Mouse (Mus musculus): ENCODE results near the gene Ppp2r5c. TPM values are rescaled to one million over a fixed set of nuclear protein-coding genes. Genes with fewer than 3 reads are reported as not detected.

Gene Ppp2r5c
- polyA plus RNA-seq, 1 experiment from 2014 or later: 133 TPM

- Histone ChIP-seq H3K4me3 (ENCODE audit: low read length) (peak overlapping the region; percentile 99), H3K9ac (ENCODE audit: low read depth, low read length) (peak overlapping the region; percentile 48; the same call in 1 of the 2 replicates), H3K36me3 (ENCODE audit: control insufficient read depth, insufficient read depth, low read length) (no peaks in the 10 kb centered on the region), H3K27me3 (replicated peaks; ENCODE audit: control insufficient read depth, insufficient read depth, low read length) (no peaks in the 10 kb centered on the region), H3K9me3 (ENCODE audit: control insufficient read depth, low read length) (no peaks in the 10 kb centered on the region), H3K4me2 (ENCODE audit: low read depth, low read length) (peak overlapping the region; percentile 90), H3K4me1 (ENCODE audit: control insufficient read depth, insufficient read depth, low read length) (peaks cover 19% of the 10 kb centered on the region), H3K27ac (ENCODE audit: low read length) (no peak overlapping the region)
- ATAC-seq: peak; percentile 5
- WGBS: 54% methylated on average over 13 of the region's 13 CpGs
Observed at GRCm38 (mm10) chr12:110600225-110600991, 153.5 kb downstream of the Ppp2r5c start.

- peak; percentile 94 for ATAC-seq
Observed at GRCm38 (mm10) chr12:110601241-110602218, 154.6 kb downstream of the Ppp2r5c start, which contains the start of gene Dync1h1. TSS of gene Dync1h1 (plus strand) at chr12:110601452.

GRCm38 (mm10) chr12:110606161-110606560 lies 159.2 kb downstream of the Ppp2r5c start:
- H3K9me3 ChIP-seq (ENCODE audit: control insufficient read depth, low read length): no peaks in the 10 kb centered on the region
- H3K9ac ChIP-seq (ENCODE audit: low read depth, low read length): no peak overlapping the region
- no peak overlapping the region for H3K4me3 ChIP-seq (ENCODE audit: low read length)
- no peaks in the 10 kb centered on the region for H3K36me3 ChIP-seq (ENCODE audit: control insufficient read depth, insufficient read depth, low read length)
- no peaks in the 10 kb centered on the region for H3K27me3 ChIP-seq (replicated peaks; ENCODE audit: control insufficient read depth, insufficient read depth, low read length)
- WGBS: 83% methylated on average over 3 of the region's 3 CpGs
- H3K27ac ChIP-seq (ENCODE audit: low read length): no peak overlapping the region
- no peak for ATAC-seq
- H3K4me2 ChIP-seq (ENCODE audit: low read depth, low read length): no peak overlapping the region
- H3K4me1 ChIP-seq (ENCODE audit: control insufficient read depth, insufficient read depth, low read length): peaks cover 24% of the 10 kb centered on the region

More at GRCm38 (mm10) chr12:110601241-110602218, 154.6 kb downstream of the Ppp2r5c start, which contains the start of gene Dync1h1:
- peaks cover 19% of the 10 kb centered on the region for H3K4me1 ChIP-seq (ENCODE audit: control insufficient read depth, insufficient read depth, low read length)
- no peaks in the 10 kb centered on the region for H3K36me3 ChIP-seq (ENCODE audit: control insufficient read depth, insufficient read depth, low read length)
- WGBS: under 1% methylated on average over 93 of the region's 105 CpGs
- peak within 1 kb of the TSS; percentile 98 for H3K27ac ChIP-seq (ENCODE audit: low read length)
- peak within 1 kb of the TSS; percentile 99 for H3K4me3 ChIP-seq (ENCODE audit: low read length)
- no peaks in the 10 kb centered on the region for H3K27me3 ChIP-seq (replicated peaks; ENCODE audit: control insufficient read depth, insufficient read depth, low read length)
- peak within 1 kb of the TSS; percentile 90 for H3K4me2 ChIP-seq (ENCODE audit: low read depth, low read length)
- H3K9ac ChIP-seq (ENCODE audit: low read depth, low read length): peak within 1 kb of the TSS; percentile 97
- no peaks in the 10 kb centered on the region for H3K9me3 ChIP-seq (ENCODE audit: control insufficient read depth, low read length)

- Histone ChIP-seq H3K36me3 (ENCODE audit: control insufficient read depth, insufficient read depth, low read length) (no peaks in the 10 kb centered on the region), H3K4me1 (ENCODE audit: control insufficient read depth, insufficient read depth, low read length) (peaks cover 24% of the 10 kb centered on the region), H3K9me3 (ENCODE audit: control insufficient read depth, low read length) (no peaks in the 10 kb centered on the region), H3K4me3 (ENCODE audit: low read length) (no peak overlapping the region), H3K27me3 (replicated peaks; ENCODE audit: control insufficient read depth, insufficient read depth, low read length) (no peaks in the 10 kb centered on the region), H3K9ac (ENCODE audit: low read depth, low read length) (no peak overlapping the region), H3K27ac (ENCODE audit: low read length) (no peak overlapping the region), H3K4me2 (ENCODE audit: low read depth, low read length) (no peak overlapping the region)
- WGBS: 94% methylated on average over 2 of the region's 2 CpGs
- no peak for ATAC-seq
Observed at GRCm38 (mm10) chr12:110606676-110607075, 159.8 kb downstream of the Ppp2r5c start.

GRCm38 (mm10) chr12:110608460-110609152 lies 161.7 kb downstream of the Ppp2r5c start:
- H3K4me2 ChIP-seq (ENCODE audit: low read depth, low read length): no peak overlapping the region
- WGBS: 45% methylated on average over 11 of the region's 11 CpGs
- H3K9me3 ChIP-seq (ENCODE audit: control insufficient read depth, low read length): no peaks in the 10 kb centered on the region
- no peaks in the 10 kb centered on the region for H3K36me3 ChIP-seq (ENCODE audit: control insufficient read depth, insufficient read depth, low read length)
- peaks cover 15% of the 10 kb centered on the region for H3K4me1 ChIP-seq (ENCODE audit: control insufficient read depth, insufficient read depth, low read length)
- H3K9ac ChIP-seq (ENCODE audit: low read depth, low read length): peak overlapping the region; percentile 35; the same call in 1 of the 2 replicates
- peak overlapping the region; percentile 58 for H3K27ac ChIP-seq (ENCODE audit: low read length)
- ATAC-seq: peak; percentile 95
- H3K4me3 ChIP-seq (ENCODE audit: low read length): no peak overlapping the region
- H3K27me3 ChIP-seq (replicated peaks; ENCODE audit: control insufficient read depth, insufficient read depth, low read length): no peaks in the 10 kb centered on the region

- H3K4me2 ChIP-seq (ENCODE audit: low read depth, low read length): no peak overlapping the region
- no peaks in the 10 kb centered on the region for H3K9me3 ChIP-seq (ENCODE audit: control insufficient read depth, low read length)
- no peak for ATAC-seq
- peak overlapping the region; percentile 58 for H3K27ac ChIP-seq (ENCODE audit: low read length)
- peaks cover 11% of the 10 kb centered on the region for H3K4me1 ChIP-seq (ENCODE audit: control insufficient read depth, insufficient read depth, low read length)
- H3K4me3 ChIP-seq (ENCODE audit: low read length): no peak overlapping the region
- WGBS: 69% methylated on average over 9 of the region's 9 CpGs
- peaks cover 3% of the 10 kb centered on the region; the same call in 1 of the 2 replicates for H3K36me3 ChIP-seq (ENCODE audit: control insufficient read depth, insufficient read depth, low read length)
- no peaks in the 10 kb centered on the region for H3K27me3 ChIP-seq (replicated peaks; ENCODE audit: control insufficient read depth, insufficient read depth, low read length)
- H3K9ac ChIP-seq (ENCODE audit: low read depth, low read length): peak overlapping the region; percentile 35; the same call in 1 of the 2 replicates
Observed at GRCm38 (mm10) chr12:110609153-110609497, 162.2 kb downstream of the Ppp2r5c start.

GRCm38 (mm10) chr12:110610713-110611112 lies 163.8 kb downstream of the Ppp2r5c start:
- Histone ChIP-seq H3K36me3 (ENCODE audit: control insufficient read depth, insufficient read depth, low read length) (peaks cover 14% of the 10 kb centered on the region), H3K9me3 (ENCODE audit: control insufficient read depth, low read length) (no peaks in the 10 kb centered on the region), H3K4me3 (ENCODE audit: low read length) (no peak overlapping the region), H3K27me3 (replicated peaks; ENCODE audit: control insufficient read depth, insufficient read depth, low read length) (no peaks in the 10 kb centered on the region), H3K9ac (ENCODE audit: low read depth, low read length) (no peak overlapping the region), H3K4me1 (ENCODE audit: control insufficient read depth, insufficient read depth, low read length) (peaks cover 11% of the 10 kb centered on the region), H3K27ac (ENCODE audit: low read length) (no peak overlapping the region), H3K4me2 (ENCODE audit: low read depth, low read length) (no peak overlapping the region)
- WGBS: 91% methylated on average over 2 of the region's 2 CpGs
- no peak for ATAC-seq

- Histone ChIP-seq H3K36me3 (ENCODE audit: control insufficient read depth, insufficient read depth, low read length) (peaks cover 40% of the 10 kb centered on the region), H3K4me2 (ENCODE audit: low read depth, low read length) (no peak overlapping the region), H3K4me1 (ENCODE audit: control insufficient read depth, insufficient read depth, low read length) (no peaks in the 10 kb centered on the region), H3K9me3 (ENCODE audit: control insufficient read depth, low read length) (no peaks in the 10 kb centered on the region), H3K27me3 (replicated peaks; ENCODE audit: control insufficient read depth, insufficient read depth, low read length) (no peaks in the 10 kb centered on the region), H3K4me3 (ENCODE audit: low read length) (no peak overlapping the region), H3K27ac (ENCODE audit: low read length) (no peak overlapping the region), H3K9ac (ENCODE audit: low read depth, low read length) (no peak overlapping the region)
- 93% methylated on average over 11 of the region's 11 CpGs for WGBS
- ATAC-seq: no peak
Observed at GRCm38 (mm10) chr12:110630056-110630455, 183.1 kb downstream of the Ppp2r5c start.

All from intestine, embryonic 16.5 days (tissue).